Mouse (Mus musculus): ENCODE measurements at regions not wholly inside any gene's neighbourhood (a gene's known extent, or its start where the extent isn't known, plus 50 kb on each side); places are given as distances from the start of the nearest gene placed in this dataset.

DNA sequence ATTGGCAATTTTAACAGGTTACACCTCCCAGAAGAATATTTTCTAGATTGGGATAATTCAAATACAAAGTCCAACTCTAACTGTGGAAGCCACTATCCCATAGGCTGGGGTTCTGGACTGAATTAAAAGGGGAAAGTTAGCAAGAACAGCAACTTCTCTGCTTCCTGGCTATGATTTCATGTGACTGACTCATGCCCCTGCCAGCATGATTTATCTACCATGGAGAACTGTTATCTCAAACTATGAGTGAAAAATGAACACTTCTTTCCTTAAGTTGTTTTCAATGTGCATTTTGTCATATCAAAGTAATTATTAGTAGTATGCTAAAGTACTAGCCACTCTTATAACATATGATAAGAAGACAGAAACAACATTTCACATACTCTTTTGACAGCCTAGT is 1394.7 kb upstream of the Dsel start:
- TF ChIP-seq CTCF (IDR thresholded peaks at IDR 0.05; ENCODE audit: borderline replicate concordance, insufficient read depth, low read length) = no peak
- TF ChIP-seq POLR2A (IDR thresholded peaks at IDR 0.05; ENCODE audit: low read depth, low read length) = no peak
